Mouse (Mus musculus): ENCODE data around the gene Hist1h2ap.
"Not testable (repeated sequence)": the region's sequence is repeated elsewhere in the genome, so short reads cannot be mapped to it uniquely, and the experiment has no call there.

Gene Hist1h2ap

DNA sequence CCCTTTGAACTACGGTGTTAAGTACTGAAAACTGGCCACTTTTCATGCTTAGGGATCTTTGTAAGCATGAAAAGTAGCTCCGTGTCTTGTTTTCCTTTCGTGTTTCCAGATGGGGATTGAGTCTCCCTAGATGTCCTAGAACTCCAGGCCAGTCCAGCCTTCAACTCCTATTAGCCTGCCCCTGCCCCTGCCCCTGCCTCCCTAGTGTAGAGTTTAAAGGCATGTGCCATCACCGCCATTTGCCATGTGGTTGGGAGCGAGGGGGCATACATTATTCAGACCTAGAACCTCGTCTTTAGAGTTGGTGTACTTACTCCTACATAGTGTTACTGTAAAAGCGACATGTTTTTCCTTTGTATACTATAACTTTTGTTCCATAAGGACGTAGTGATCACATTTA, 22.2 kb downstream of the Hist1h2ap start:
- DNase-seq (ENCODE audit: extremely low spot score, low spot score), result not testable (repeated sequence)

DNA sequence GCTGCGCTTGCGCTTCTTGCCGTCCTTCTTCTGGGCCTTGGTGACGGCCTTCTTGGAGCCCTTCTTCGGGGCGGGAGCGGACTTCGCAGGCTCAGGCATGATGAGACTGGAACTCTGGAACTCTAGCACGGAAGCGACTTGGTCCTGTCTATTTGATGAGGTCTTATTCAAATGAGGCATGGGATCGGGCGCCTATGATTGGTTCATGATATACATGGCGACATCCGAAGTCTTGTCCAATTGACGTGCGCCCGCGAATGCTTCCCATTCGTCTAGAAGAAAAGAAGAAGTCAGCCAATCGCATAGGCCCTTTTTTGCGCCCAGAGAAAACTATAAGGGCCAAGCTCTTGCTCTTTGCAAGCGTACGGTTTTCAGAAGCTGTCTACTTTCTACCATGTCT, 23.2 kb downstream of the Hist1h2ap start, which contains the start of the genes Hist1h2bq and Hist1h2ao:
Gene Hist1h2bq, minus strand, starts transcription at position 125 of the 400 bp plus-strand sequence.
Gene Hist1h2ao, plus strand, starts transcription at position 393 of the 400 bp plus-strand sequence.
- not testable (repeated sequence) for DNase-seq (ENCODE audit: extremely low spot score, low spot score)

DNA sequence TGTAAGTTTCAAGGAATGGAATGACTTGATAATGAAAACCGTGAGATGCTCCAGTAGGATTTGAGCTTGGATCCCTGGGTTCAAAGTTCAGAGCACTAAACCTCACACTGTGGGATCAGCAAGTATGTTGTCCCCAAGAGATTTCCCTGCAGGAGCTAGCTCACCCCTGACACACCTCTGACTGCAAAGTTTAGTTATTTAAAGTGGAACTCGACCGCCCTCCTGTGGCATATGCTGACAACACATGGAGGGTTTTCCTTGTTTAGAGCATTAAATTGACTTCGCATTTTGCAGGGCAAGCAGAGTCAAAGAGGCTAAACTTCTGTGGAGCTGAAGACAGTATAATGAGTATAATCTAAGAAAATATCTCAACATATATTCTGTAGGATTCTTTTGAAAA, 30.2 kb downstream of the Hist1h2ap start:
- DNase-seq (ENCODE audit: extremely low spot score, low spot score), result not testable (repeated sequence)

DNA sequence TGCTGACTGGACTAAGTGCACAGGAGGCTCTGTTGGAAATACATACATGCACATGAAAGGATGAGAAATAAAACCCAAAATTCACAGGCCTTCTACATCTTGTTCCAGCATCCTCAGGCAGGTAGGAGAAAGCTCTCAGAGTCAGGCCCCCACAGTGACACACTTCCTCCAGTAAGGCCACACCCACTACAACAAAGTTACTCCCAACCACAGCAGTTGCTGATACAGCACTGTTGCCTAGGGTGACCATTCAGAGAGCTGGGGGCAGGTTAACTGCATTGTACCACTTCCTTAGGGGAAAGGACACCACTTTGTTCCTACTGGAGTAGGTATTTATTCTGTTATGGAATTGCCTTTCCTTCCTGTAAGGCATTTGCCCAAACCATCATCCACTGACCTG, 36.1 kb downstream of the Hist1h2ap start:
- DNase-seq (ENCODE audit: extremely low spot score, low spot score), result not testable (repeated sequence)

DNA sequence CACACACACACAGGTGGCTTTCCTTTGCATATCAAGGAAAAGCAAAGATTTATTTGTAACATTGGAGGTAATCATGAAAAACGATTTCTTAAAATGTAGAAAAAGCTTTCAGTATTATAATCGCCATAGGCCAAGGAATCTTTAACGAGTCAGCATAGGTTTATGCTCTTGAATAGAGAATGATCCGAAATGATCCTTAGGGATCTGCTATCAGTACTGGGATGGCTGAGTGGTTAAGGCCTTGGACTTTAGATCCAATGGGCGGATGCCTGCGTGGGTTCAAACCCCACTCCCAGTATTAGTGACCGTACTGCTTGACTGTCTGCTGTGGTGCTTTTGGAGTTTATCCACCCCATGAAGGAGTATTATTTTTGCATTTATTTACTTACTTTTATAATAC, 37.7 kb downstream of the Hist1h2ap start:
- no peak for DNase-seq (ENCODE audit: extremely low spot score, low spot score)

DNA sequence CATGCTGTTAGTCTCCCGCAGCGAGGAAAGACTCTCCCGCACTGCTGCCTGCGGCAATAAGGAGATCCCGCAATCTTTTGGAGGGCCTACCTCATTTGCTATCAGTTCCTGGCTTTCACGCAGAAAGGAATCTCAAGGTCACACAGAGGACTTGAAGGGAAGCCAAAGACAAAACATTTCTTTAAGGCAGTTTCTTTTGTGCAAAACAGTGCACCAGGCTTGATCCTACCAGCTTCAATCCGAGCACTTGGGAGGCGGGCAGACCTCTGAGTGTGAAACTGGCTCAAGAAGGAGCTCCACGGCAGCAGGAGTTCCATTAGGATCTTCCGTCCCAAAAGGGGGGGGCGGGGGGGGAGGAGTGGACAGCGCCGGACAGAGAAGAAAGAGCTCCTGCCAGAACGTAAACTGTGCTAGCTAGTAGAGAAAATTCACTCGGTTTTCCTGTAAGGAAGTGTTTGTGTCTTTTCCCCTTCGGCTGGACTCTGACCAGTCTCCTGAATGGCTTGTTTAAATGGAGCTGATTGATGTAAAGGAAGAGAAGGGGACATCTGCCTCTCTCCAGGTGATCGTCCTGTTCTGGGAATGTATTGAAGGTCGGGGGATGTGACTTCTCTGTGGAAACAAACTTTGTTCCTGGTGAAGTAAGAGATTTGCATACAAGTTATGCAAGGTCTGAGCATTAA, 42.6 kb downstream of the Hist1h2ap start:
- DNase-seq (ENCODE audit: extremely low spot score, low spot score), result peak; percentile 54

DNA sequence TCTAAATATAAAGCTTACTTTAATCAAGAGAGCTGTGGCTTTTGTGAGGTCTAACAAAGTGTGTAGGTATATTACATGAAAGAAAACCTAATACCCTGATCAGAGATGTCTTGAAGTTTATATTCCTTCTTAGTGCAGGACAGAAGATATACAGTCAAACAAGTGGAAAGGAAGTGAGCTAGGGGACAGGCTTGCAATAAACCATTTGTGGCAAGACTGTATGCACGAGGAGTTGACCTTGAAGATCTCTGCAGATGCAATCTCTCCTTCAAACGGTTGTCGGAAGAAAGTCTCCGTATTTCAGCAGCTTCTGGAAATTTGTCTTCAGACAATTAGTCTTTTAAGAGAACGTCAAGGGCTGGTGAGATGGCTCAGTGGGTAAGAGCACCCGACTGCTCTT, 43.4 kb downstream of the Hist1h2ap start:
- no peak for DNase-seq (ENCODE audit: extremely low spot score, low spot score)

DNA sequence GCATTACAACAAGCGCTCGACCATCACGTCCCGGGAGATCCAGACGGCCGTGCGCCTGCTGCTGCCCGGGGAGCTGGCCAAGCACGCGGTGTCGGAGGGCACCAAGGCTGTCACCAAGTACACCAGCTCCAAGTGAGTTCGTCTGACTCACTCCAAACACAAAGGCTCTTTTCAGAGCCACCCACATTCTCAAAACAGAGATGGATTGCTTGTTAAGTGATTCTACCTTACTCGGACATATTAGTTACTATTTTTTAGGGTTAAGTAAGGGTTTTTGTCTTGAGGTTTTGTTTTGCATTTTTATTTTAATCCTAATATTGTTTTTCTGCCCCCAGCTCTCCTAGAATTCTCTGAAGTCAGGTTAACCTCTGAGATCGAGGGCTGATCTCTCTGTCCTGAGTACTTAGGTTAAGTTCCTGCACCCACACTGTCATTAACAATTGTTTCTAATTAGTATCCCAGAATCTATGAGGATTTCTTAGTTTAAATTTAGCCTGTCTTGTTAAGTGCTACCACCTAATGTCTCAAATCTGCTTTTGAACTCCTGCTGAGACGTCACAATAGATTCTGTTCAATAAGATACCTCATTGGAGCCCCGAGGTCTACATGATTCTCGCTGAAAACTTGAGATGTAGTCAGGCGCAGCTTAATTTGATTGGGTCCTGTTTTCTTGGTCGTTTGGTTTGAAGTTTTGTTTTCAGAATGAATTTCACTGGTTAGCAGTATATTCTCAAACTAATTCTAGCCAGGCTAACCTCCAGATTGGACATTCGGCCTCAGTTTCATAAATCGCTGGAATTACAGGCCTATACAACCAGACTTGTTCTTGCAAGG, 45.3 kb downstream of the Hist1h2ap start:
- no peak for DNase-seq (ENCODE audit: extremely low spot score, low spot score)

DNA sequence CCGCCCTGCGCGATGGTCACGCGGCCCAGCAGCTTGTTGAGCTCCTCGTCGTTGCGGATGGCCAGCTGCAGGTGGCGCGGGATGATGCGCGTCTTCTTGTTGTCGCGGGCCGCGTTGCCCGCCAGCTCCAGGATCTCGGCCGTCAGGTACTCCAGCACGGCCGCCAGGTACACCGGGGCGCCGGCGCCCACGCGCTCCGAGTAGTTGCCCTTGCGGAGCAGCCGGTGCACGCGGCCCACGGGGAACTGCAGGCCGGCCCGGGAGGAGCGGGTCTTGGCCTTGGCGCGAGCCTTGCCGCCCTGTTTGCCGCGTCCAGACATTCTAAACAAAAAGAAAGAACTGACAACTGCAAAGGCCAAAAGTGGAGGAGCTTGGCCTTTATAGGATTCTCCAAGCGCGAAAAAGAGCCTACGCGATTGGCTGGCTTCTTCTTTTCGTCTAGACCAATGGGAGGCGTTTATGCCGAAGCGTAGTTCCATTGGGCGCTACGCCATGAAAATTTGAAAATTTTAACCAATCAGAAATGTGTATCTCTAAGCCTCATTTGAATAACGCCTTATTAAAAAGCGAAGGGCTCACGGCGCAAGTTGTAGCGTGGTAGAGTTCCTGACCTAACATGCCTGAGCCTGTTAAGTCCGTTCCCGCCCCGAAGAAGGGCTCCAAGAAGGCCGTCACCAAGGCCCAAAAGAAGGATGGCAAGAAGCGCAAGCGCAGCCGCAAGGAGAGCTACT, 46.2 kb downstream of the Hist1h2ap start, which contains the start of the genes Hist1h2an and Hist1h2bp:
Gene Hist1h2an, minus strand, starts transcription at position 320 of the 731 bp plus-strand sequence.
Gene Hist1h2bp, plus strand, starts transcription at position 563 of the 731 bp plus-strand sequence.
- DNase-seq (ENCODE audit: extremely low spot score, low spot score), result peak; percentile 87

DNA sequence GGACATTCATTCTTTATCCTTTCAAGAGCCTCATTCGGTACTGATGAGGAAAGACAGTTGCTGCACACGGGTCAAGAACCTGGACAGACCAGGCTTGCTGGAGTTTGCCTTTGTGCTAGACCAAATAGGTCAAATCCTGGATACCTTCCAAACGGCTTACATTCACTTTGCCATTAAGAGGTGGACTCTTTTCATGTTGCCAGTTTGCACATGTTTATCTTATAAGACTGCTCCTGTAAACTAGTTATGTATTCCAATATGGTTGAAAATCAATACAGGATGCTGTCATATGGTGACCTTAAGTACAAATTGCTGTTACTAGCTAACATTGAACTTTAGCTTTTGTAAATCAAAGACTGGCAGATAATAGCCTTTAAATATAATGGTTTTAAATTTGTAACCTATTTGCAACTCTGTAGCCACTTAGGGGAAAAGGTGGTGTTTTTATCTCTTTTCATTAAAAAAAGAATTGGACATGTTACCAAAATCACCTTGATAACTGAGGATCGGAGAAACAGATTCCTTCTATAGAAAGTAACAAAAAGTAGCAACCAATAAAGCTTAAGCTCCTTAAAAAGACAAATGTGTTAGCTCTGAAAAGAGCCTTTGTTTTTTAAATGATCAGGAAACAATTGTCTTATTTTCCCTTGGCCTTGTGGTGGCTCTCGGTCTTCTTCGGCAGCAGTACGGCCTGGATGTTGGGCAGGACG, 47.0 kb downstream of the Hist1h2ap start:
- DNase-seq (ENCODE audit: extremely low spot score, low spot score), result peak; percentile 44

DNA sequence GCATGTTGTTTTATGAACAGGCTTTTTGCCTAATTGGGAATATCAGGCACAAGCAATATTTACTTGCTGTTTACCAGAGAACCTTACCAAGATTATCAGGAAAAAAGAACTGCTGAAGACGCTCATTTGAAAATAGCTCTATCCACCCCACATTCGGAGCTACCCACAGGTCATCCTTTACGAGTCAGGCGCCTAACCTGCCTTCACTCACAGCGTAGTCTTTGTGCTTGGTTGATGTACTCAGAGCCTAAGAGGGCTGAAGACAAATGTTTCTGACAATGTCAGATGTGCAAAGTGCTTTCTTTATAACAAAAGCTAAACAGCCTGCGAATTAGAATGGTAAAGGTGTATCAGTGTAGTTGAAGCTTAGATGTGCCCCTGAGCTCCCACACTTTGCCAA, 49.0 kb downstream of the Hist1h2ap start:
- no peak for DNase-seq (ENCODE audit: extremely low spot score, low spot score)

DNA sequence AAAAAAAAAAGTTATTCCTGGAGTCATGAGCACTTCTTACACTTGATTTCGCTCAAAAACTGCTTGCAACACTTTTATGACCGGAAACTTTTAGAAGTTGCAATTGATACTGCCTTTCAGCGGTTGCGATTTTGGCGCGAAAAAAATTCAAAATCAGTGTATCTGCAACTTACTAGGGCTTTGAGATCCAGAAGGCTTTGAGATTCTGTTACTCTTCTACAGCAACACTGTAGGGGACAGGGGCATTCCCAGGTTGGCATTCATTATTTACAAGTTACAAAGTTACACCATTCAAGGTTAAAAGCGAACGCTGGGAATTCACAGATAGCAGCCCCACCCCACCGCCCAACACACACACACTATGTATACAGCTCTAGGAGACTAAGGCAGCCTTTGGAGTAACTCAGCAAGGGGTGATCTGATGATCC, 49.6 kb downstream of the Hist1h2ap start:
- peak; percentile 65 for DNase-seq (ENCODE audit: extremely low spot score, low spot score)

DNA sequence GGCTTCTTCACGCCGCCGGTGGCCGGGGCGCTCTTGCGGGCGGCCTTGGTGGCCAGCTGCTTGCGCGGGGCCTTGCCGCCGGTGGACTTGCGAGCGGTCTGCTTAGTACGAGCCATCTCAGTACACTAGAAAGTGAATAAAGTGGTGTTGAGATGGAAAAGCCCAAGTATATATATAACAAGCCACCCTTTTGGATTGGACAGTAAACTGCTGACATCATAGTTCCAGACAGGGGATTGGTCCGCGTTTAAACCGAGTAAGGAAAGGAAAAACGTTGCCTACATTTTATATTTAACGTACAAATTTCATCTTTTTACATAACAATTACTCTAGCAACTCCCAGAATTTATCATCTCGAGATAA, 50.1 kb downstream of the Hist1h2ap start, which contains the start of gene Hist1h3i:
Gene Hist1h3i, minus strand, starts transcription at position 116 of the 363 bp plus-strand sequence.
- no peak for DNase-seq (ENCODE audit: extremely low spot score, low spot score)

Data from neural tube, embryonic 10.5 days (tissue).